Mouse (Mus musculus) midbrain, embryonic 10.5 days (tissue): Measurements from ENCODE around the gene Gde1. TPM values are rescaled to one million over a fixed set of nuclear protein-coding genes. Genes with fewer than 3 reads are reported as not detected.
A peak's percentile ranks its signal among the peaks of the same experiment; 100 is the strongest.

Source experiments
- DNase-seq: peaks from one replicate; pipeline ENCODE4 v3.0.0-alpha.2; 2017; ENCODE audit warnings: low spot score
- H3K27ac ChIP-seq: fragments of 300-500 bp; sonication (generic); replicated peaks from 2 replicates; pipeline ENCODE4 v1.5.1; 2016; ENCODE audit warnings: mild to moderate bottlenecking
- H3K27me3 ChIP-seq: fragments of 300-500 bp; sonication (generic); 2 replicates; pipeline ENCODE4 v1.6.1; 2016; ENCODE audit warnings: low read depth, mild to moderate bottlenecking; ENCODE audit not compliant: poor library complexity, severe bottlenecking
- H3K36me3 ChIP-seq: fragments of 300-500 bp; sonication (generic); 2 replicates; pipeline ENCODE4 v1.6.1; 2016; ENCODE audit warnings: mild to moderate bottlenecking, moderate library complexity
- H3K4me1 ChIP-seq: fragments of 300-500 bp; sonication (generic); 2 replicates; pipeline ENCODE4 v1.6.1; 2016
- H3K4me3 ChIP-seq: fragments of 300-500 bp; sonication (generic); 2 replicates; pipeline ENCODE4 v1.5.1; 2016; ENCODE audit warnings: mild to moderate bottlenecking, moderate library complexity
- H3K9me3 ChIP-seq: fragments of 300-500 bp; sonication (generic); replicated peaks from 2 replicates; pipeline ENCODE4 v1.6.1; 2016; ENCODE audit warnings: mild to moderate bottlenecking
- WGBS: fragments of 180-500 bp; shearing (Covaris S2); methylation state at CpG from one replicate; pipeline ENCODE4 v1.1.7; 2016; 5-methylcytosine and 5-hydroxymethylcytosine counted together
- polyA plus RNA-seq: library from polyadenylated mRNA; unstranded; fragments of >200 nt; fragmentation: Nextera tagmentation; extraction: Ambion mirVana; gene quantifications from 2 replicates; pipeline ENCODE4 v1.2.1, GENCODE M21; 2016

The Gde1 gene
- 78.0 and 90.9 TPM in 2 replicates for polyA plus RNA-seq

GRCm38 (mm10) chr7:118705101-118705961 lies at the start of gene Gde1:
Gde1 (minus strand) TSS chr7:118705778.
- Histone ChIP-seq H3K4me1 (peaks cover 33% of the 10 kb centered on the region), H3K9me3 (no peaks in the 10 kb centered on the region), H3K4me3 (peak within 1 kb of the TSS; percentile 90), H3K27ac (peak within 1 kb of the TSS; percentile 94), H3K27me3 (peaks cover 4% of the 10 kb centered on the region; the same call in 1 of the 2 replicates), H3K36me3 (peaks cover 22% of the 10 kb centered on the region)
- DNase-seq = peak; percentile 95
- under 1% methylated on average over 66 of the region's 66 CpGs for WGBS

- 92% methylated on average over 7 of the region's 7 CpGs for WGBS
- Histone ChIP-seq H3K36me3 (peaks cover 99% of the 10 kb centered on the region), H3K4me3 (no peak overlapping the region), H3K27ac (no peak overlapping the region), H3K27me3 (no peaks in the 10 kb centered on the region), H3K4me1 (no peaks in the 10 kb centered on the region), H3K9me3 (no peaks in the 10 kb centered on the region)
- DNase-seq = no peak
These were observed 46.0 kb upstream of the Gde1 start for GRCm38 (mm10) chr7:118751625-118752024.

- no peak overlapping the region for H3K4me3 ChIP-seq
- no peak overlapping the region for H3K27ac ChIP-seq
- no peaks in the 10 kb centered on the region for H3K27me3 ChIP-seq
- no peaks in the 10 kb centered on the region for H3K4me1 ChIP-seq
- no peak for DNase-seq
- H3K36me3 ChIP-seq = peaks cover 98% of the 10 kb centered on the region
- 81% methylated on average over 8 of the region's 8 CpGs for WGBS
- H3K9me3 ChIP-seq = no peaks in the 10 kb centered on the region
These were observed 44.1 kb upstream of the Gde1 start for GRCm38 (mm10) chr7:118749706-118750105.

- H3K9me3 ChIP-seq = no peaks in the 10 kb centered on the region
- no peaks in the 10 kb centered on the region for H3K4me1 ChIP-seq
- WGBS = 92% methylated on average over 12 of the region's 12 CpGs
- H3K27me3 ChIP-seq = no peaks in the 10 kb centered on the region
- no peak overlapping the region for H3K4me3 ChIP-seq
- H3K27ac ChIP-seq = no peak overlapping the region
- no peak for DNase-seq
- H3K36me3 ChIP-seq = peaks cover 91% of the 10 kb centered on the region
These were observed 42.5 kb upstream of the Gde1 start for GRCm38 (mm10) chr7:118747891-118748672.

GRCm38 (mm10) chr7:118744766-118745165 lies 39.2 kb upstream of the Gde1 start:
- no peak overlapping the region for H3K27ac ChIP-seq

GRCm38 (mm10) chr7:118742278-118742677 lies 36.7 kb upstream of the Gde1 start:
- Histone ChIP-seq H3K36me3 (peaks cover 34% of the 10 kb centered on the region), H3K27me3 (no peaks in the 10 kb centered on the region), H3K9me3 (no peaks in the 10 kb centered on the region), H3K27ac (no peak overlapping the region), H3K4me1 (peaks cover 12% of the 10 kb centered on the region), H3K4me3 (0 out of 2 replicates have a peak overlapping the region, but pooled peaks have one; percentile 81)
- DNase-seq = no peak
- WGBS = 86% methylated on average over 6 of the region's 6 CpGs

More at GRCm38 (mm10) chr7:118744766-118745165, 39.2 kb upstream of the Gde1 start:
- no peaks in the 10 kb centered on the region for H3K9me3 ChIP-seq
- peaks cover 58% of the 10 kb centered on the region for H3K36me3 ChIP-seq
- DNase-seq = no peak
- H3K27me3 ChIP-seq = no peaks in the 10 kb centered on the region
- peaks cover 12% of the 10 kb centered on the region for H3K4me1 ChIP-seq
- H3K4me3 ChIP-seq = no peak overlapping the region
- 91% methylated on average over 5 of the region's 5 CpGs for WGBS

GRCm38 (mm10) chr7:118740532-118741338 lies 35.2 kb upstream of the Gde1 start:
- no peaks in the 10 kb centered on the region for H3K9me3 ChIP-seq
- H3K36me3 ChIP-seq = peaks cover 31% of the 10 kb centered on the region
- peak; percentile 97 for DNase-seq
- peak overlapping the region; percentile 85 for H3K27ac ChIP-seq
- 3% methylated on average over 41 of the region's 41 CpGs for WGBS
- peak overlapping the region; percentile 81 for H3K4me3 ChIP-seq
- H3K4me1 ChIP-seq = peaks cover 12% of the 10 kb centered on the region
- no peaks in the 10 kb centered on the region for H3K27me3 ChIP-seq

- H3K36me3 ChIP-seq = peaks cover 32% of the 10 kb centered on the region
- peak within 1 kb of the TSS; percentile 81 for H3K4me3 ChIP-seq
- H3K9me3 ChIP-seq = no peaks in the 10 kb centered on the region
- 3% methylated on average over 15 of the region's 16 CpGs for WGBS
- H3K27me3 ChIP-seq = no peaks in the 10 kb centered on the region
- H3K27ac ChIP-seq = peak within 1 kb of the TSS; percentile 85
- DNase-seq = peak; percentile 83
- peaks cover 12% of the 10 kb centered on the region for H3K4me1 ChIP-seq
These were observed 34.5 kb upstream of the Gde1 start, which contains the start of gene Vps35l for GRCm38 (mm10) chr7:118739975-118740531. Vps35l (plus strand) TSS chr7:118740226.

- no peak overlapping the region for H3K4me3 ChIP-seq
- peaks cover 34% of the 10 kb centered on the region for H3K36me3 ChIP-seq
- peaks cover 12% of the 10 kb centered on the region for H3K4me1 ChIP-seq
- H3K9me3 ChIP-seq = no peaks in the 10 kb centered on the region
- no peak overlapping the region for H3K27ac ChIP-seq
- no peak for DNase-seq
- H3K27me3 ChIP-seq = no peaks in the 10 kb centered on the region
- WGBS = 72% methylated on average over 1 of the region's 1 CpGs
These were observed 33.2 kb upstream of the Gde1 start for GRCm38 (mm10) chr7:118738730-118739129.

- H3K27me3 ChIP-seq = no peaks in the 10 kb centered on the region
- no peak for DNase-seq
- no peaks in the 10 kb centered on the region for H3K9me3 ChIP-seq
- peaks cover 83% of the 10 kb centered on the region for H3K36me3 ChIP-seq
- 95% methylated on average over 13 of the region's 13 CpGs for WGBS
- no peaks in the 10 kb centered on the region for H3K4me1 ChIP-seq
- no peak overlapping the region for H3K27ac ChIP-seq
- no peak overlapping the region for H3K4me3 ChIP-seq
These were observed 27.6 kb upstream of the Gde1 start for GRCm38 (mm10) chr7:118733225-118733624.

- Histone ChIP-seq H3K36me3 (peaks cover 92% of the 10 kb centered on the region), H3K4me1 (no peaks in the 10 kb centered on the region), H3K27me3 (no peaks in the 10 kb centered on the region), H3K27ac (no peak overlapping the region), H3K9me3 (no peaks in the 10 kb centered on the region), H3K4me3 (no peak overlapping the region)
- 97% methylated on average over 3 of the region's 3 CpGs for WGBS
- no peak for DNase-seq
These were observed 26.2 kb upstream of the Gde1 start for GRCm38 (mm10) chr7:118731781-118732180.
